Comparison of ENCODE assay signal across 7 mouse cellular contexts in genomic region chr13:54613141-54613540, GRCm38 (mm10). TPM values are rescaled to one million over a fixed set of nuclear protein-coding genes. Genes with fewer than 3 reads are reported as not detected.
A peak's percentile ranks its signal among the peaks of the same experiment; 100 is the strongest.
DNase-seq lines count a peak whose midpoint lies in the region; ATAC-seq and TF ChIP-seq lines count a peak whose summit lies in the region.
"Not testable (repeated sequence)": the region's sequence is repeated elsewhere in the genome, so short reads cannot be mapped to it uniquely, and the experiment has no call there.

No protein-coding gene starts in this region.

- H3K9me3 ChIP-seq in liver, embryonic 14.5 days (ENCODE audit: control insufficient read depth, low read length); midbrain, postnatal 0 days (ENCODE audit: low read length): not testable (repeated sequence)

- TF ChIP-seq POLR2A in kidney, adult 2 months (IDR thresholded peaks at IDR 0.05; ENCODE audit: low read depth, low read length): not testable (repeated sequence)

- ATAC-seq in liver, embryonic 14.5 days (ENCODE audit: insufficient read depth); midbrain, postnatal 0 days (ENCODE audit: low FRiP score): not testable (repeated sequence)

- not testable (repeated sequence) for TF ChIP-seq EP300 in liver, embryonic 14.5 days (IDR thresholded peaks at IDR 0.05; ENCODE audit: low read depth)

- H3K36me3 ChIP-seq in kidney, adult 2 months (ENCODE audit: control insufficient read depth, insufficient read depth, low read length); liver, embryonic 14.5 days (replicated peaks; ENCODE audit: control insufficient read depth, insufficient read depth, low read depth); midbrain, postnatal 0 days (ENCODE audit: insufficient read depth, low read length): not testable (repeated sequence)

- not testable (repeated sequence) for H3K4me3 ChIP-seq in kidney, adult 2 months (ENCODE audit: insufficient read depth, low read depth, low read length); liver, embryonic 14.5 days (ENCODE audit: insufficient read depth in 1 of 2, low read depth in 2 of 2, low read length in 2 of 2); midbrain, postnatal 0 days (ENCODE audit: low read depth, low read length)

- not testable (repeated sequence) for H3K4me1 ChIP-seq in kidney, adult 2 months (ENCODE audit: control insufficient read depth, insufficient read depth, low read length)
- H3K4me1 ChIP-seq in liver, embryonic 14.5 days (replicated peaks; ENCODE audit: control insufficient read depth in 2 of 2, insufficient read depth in 2 of 2, low read length in 1 of 2): peaks cover 21 to 27% of the 10 kb centered on the region in 2 experiments
- peaks cover 13% of the 10 kb centered on the region for H3K4me1 ChIP-seq in midbrain, postnatal 0 days (ENCODE audit: insufficient read depth, low read length)

- H3K9ac ChIP-seq in liver, embryonic 14.5 days (replicated peaks); midbrain, postnatal 0 days (replicated peaks; ENCODE audit: low read length, poor library complexity, severe bottlenecking): not testable (repeated sequence)

- H3K27ac ChIP-seq in kidney, adult 2 months (ENCODE audit: insufficient read depth, low read depth, low read length); liver, embryonic 14.5 days; midbrain, postnatal 0 days (ENCODE audit: low read depth, low read length): not testable (repeated sequence)

- WGBS in kidney, adult 2 months: 79% methylated on average over 8 of the region's 8 CpGs
- 68% methylated on average over 8 of the region's 8 CpGs for WGBS in liver, embryonic 14.5 days (ENCODE audit: insufficient replicate concordance)
- 82% methylated on average over 8 of the region's 8 CpGs for WGBS in midbrain, postnatal 0 days

- not testable (repeated sequence) for H3K4me2 ChIP-seq in liver, embryonic 14.5 days (ENCODE audit: low read depth); midbrain, postnatal 0 days (ENCODE audit: low read depth, low read length, poor library complexity, severe bottlenecking)

- DNase-seq in CD4-positive, CD25-positive, alpha-beta regulatory T cell, adult 2 months (ENCODE audit: low read depth, low spot score): peak; percentile 25
- DNase-seq in R1 (ENCODE audit: low read depth, low spot score): peak; percentile 71
- DNase-seq in cerebellum, adult 9-10 months: peak; percentile 50
- DNase-seq in heart, adult 11 months: peak; percentile 87
- peak; percentile 38 for DNase-seq in kidney, adult 2 months
- DNase-seq in liver, embryonic 14.5 days (ENCODE audit: low read depth in 3 of 3, low spot score in 3 of 3); midbrain, postnatal 0 days (ENCODE audit: low spot score): not testable (repeated sequence)

- H3K27me3 ChIP-seq in kidney, adult 2 months (replicated peaks; ENCODE audit: control insufficient read depth, insufficient read depth, low read length); liver, embryonic 14.5 days (ENCODE audit: control insufficient read depth, insufficient read depth, low read length); midbrain, postnatal 0 days (ENCODE audit: insufficient read depth, low read length): not testable (repeated sequence)

- 0 out of 2 replicates have a peak, but pooled peaks have one; percentile 5 for TF ChIP-seq CTCF in kidney, adult 2 months (conservative IDR thresholded peaks at IDR 0.05; ENCODE audit: insufficient read depth, insufficient read length, low read depth, low read length)
- peak; percentile 52 for TF ChIP-seq CTCF in liver, embryonic 14.5 days (IDR thresholded peaks at IDR 0.05; ENCODE audit: low read depth)
- TF ChIP-seq CTCF in midbrain, postnatal 0 days (IDR thresholded peaks at IDR 0.05): peak; percentile 35

RNA-seq across cellular contexts. Expression of gene Cltb, which starts 2.0 kb away (rescaled TPM):
- polyA plus RNA-seq in kidney, adult 2 months (2012; rRNA removed): 102 and 119 TPM in 2 replicates
- polyA plus RNA-seq in liver, embryonic 14.5 days (2012; rRNA removed): 11.1 and 15.2 TPM in 2 replicates
- polyA plus RNA-seq in liver, embryonic 14.5 days (2014; fragmentation: Nextera tagmentation; extraction: Ambion mirVana): 30.6 and 33.3 TPM in 2 replicates
- 243 and 256 TPM in 2 replicates for total RNA-seq in midbrain, postnatal 0 days (2014; rRNA removed)
- polyA plus RNA-seq in midbrain, postnatal 0 days (2015; fragmentation: Nextera tagmentation; extraction: Ambion mirVana): 326 and 328 TPM in 2 replicates

RNA-seq across cellular contexts. Expression of gene Faf2, which starts 8.4 kb away (rescaled TPM):
- polyA plus RNA-seq in kidney, adult 2 months (2012; rRNA removed): 26.3 and 27.9 TPM in 2 replicates
- polyA plus RNA-seq in liver, embryonic 14.5 days (2012; rRNA removed): 9.5 and 11.0 TPM in 2 replicates
- 31.2 and 36.9 TPM in 2 replicates for polyA plus RNA-seq in liver, embryonic 14.5 days (2014; fragmentation: Nextera tagmentation; extraction: Ambion mirVana)
- 49.3 and 57.9 TPM in 2 replicates for total RNA-seq in midbrain, postnatal 0 days (2014; rRNA removed)
- polyA plus RNA-seq in midbrain, postnatal 0 days (2015; fragmentation: Nextera tagmentation; extraction: Ambion mirVana): 53.0 and 56.4 TPM in 2 replicates

RNA-seq across cellular contexts. Expression of gene Higd2a, which starts 23.1 kb away (rescaled TPM):
- 365 and 419 TPM in 2 replicates for polyA plus RNA-seq in kidney, adult 2 months (2012; rRNA removed)
- 55.7 and 57.7 TPM in 2 replicates for polyA plus RNA-seq in liver, embryonic 14.5 days (2012; rRNA removed)
- 112 and 113 TPM in 2 replicates for polyA plus RNA-seq in liver, embryonic 14.5 days (2014; fragmentation: Nextera tagmentation; extraction: Ambion mirVana)
- 110 and 203 TPM in 2 replicates for total RNA-seq in midbrain, postnatal 0 days (2014; rRNA removed)
- polyA plus RNA-seq in midbrain, postnatal 0 days (2015; fragmentation: Nextera tagmentation; extraction: Ambion mirVana): 327 and 330 TPM in 2 replicates

RNA-seq across cellular contexts. Expression of gene Nop16, which starts 23.3 kb away (rescaled TPM):
- polyA plus RNA-seq in kidney, adult 2 months (2012; rRNA removed): 13.7 and 19.0 TPM in 2 replicates
- polyA plus RNA-seq in liver, embryonic 14.5 days (2012; rRNA removed): 16.6 and 26.3 TPM in 2 replicates
- polyA plus RNA-seq in liver, embryonic 14.5 days (2014; fragmentation: Nextera tagmentation; extraction: Ambion mirVana): 20.6 and 25.9 TPM in 2 replicates
- 26.7 TPM in 2 replicates for total RNA-seq in midbrain, postnatal 0 days (2014; rRNA removed)
- polyA plus RNA-seq in midbrain, postnatal 0 days (2015; fragmentation: Nextera tagmentation; extraction: Ambion mirVana): 53.8 and 54.1 TPM in 2 replicates

RNA-seq across cellular contexts. Expression of gene Arl10, which starts 38.3 kb away (rescaled TPM):
- polyA plus RNA-seq in kidney, adult 2 months (2012; rRNA removed): 20.1 and 23.3 TPM in 2 replicates
- polyA plus RNA-seq in liver, embryonic 14.5 days (2012; rRNA removed): 5.6 and 6.8 TPM in 2 replicates
- polyA plus RNA-seq in liver, embryonic 14.5 days (2014; fragmentation: Nextera tagmentation; extraction: Ambion mirVana): 4.2 and 4.9 TPM in 2 replicates
- 161 and 171 TPM in 2 replicates for total RNA-seq in midbrain, postnatal 0 days (2014; rRNA removed)
- polyA plus RNA-seq in midbrain, postnatal 0 days (2015; fragmentation: Nextera tagmentation; extraction: Ambion mirVana): 79.2 and 80.2 TPM in 2 replicates
